Mouse (Mus musculus) hindbrain, embryonic 12.5 days (tissue): ENCODE results near the gene Camk2d. TPM values are rescaled to one million over a fixed set of nuclear protein-coding genes. Genes with fewer than 3 reads are reported as not detected.

ENCODE experiments used
- ATAC-seq: fragments of 200-750 bp; cut with Nextera tagmentation; 2 replicates; pipeline ENCODE4 v1.8.0; 2017; ENCODE audit warnings: moderate TSS enrichment; ENCODE audit not compliant: low FRiP score
- H3K27ac ChIP-seq: fragments of 300-500 bp; sonication (generic); 2 replicates; pipeline ENCODE4 v1.5.1; 2016; ENCODE audit warnings: mild to moderate bottlenecking
- H3K27me3 ChIP-seq: fragments of 300-500 bp; sonication (generic); 2 replicates; pipeline ENCODE4 v1.6.1; 2016; ENCODE audit warnings: mild to moderate bottlenecking
- H3K36me3 ChIP-seq: fragments of 300-500 bp; sonication (generic); 2 replicates; pipeline ENCODE4 v1.6.1; 2016; ENCODE audit warnings: mild to moderate bottlenecking
- H3K4me1 ChIP-seq: fragments of 300-500 bp; sonication (generic); 2 replicates; pipeline ENCODE4 v1.6.1; 2016
- H3K4me2 ChIP-seq: fragments of 300-500 bp; sonication (generic); replicated peaks from 2 replicates; pipeline ENCODE4 v1.6.1; 2016; ENCODE audit warnings: mild to moderate bottlenecking
- H3K4me3 ChIP-seq: fragments of 300-500 bp; sonication (generic); 2 replicates; pipeline ENCODE4 v1.5.1; 2016; ENCODE audit warnings: mild to moderate bottlenecking
- H3K9ac ChIP-seq: fragments of 300-500 bp; sonication (generic); 2 replicates; pipeline ENCODE4 v1.6.1; 2016; ENCODE audit warnings: mild to moderate bottlenecking, moderate library complexity
- H3K9me3 ChIP-seq: fragments of 300-500 bp; sonication (generic); replicated peaks from 2 replicates; pipeline ENCODE4 v1.6.1; 2016; ENCODE audit warnings: mild to moderate bottlenecking
- WGBS: fragments of 180-500 bp; shearing (Covaris S2); methylation state at CpG from one replicate; pipeline ENCODE4 v1.1.7; 2016; 5-methylcytosine and 5-hydroxymethylcytosine counted together
- polyA plus RNA-seq: library from polyadenylated mRNA; unstranded; fragments of >200 nt; fragmentation: Nextera tagmentation; extraction: Ambion mirVana; gene quantifications from 2 replicates; pipeline ENCODE4 v1.2.1, GENCODE M21; 2016

Gene Camk2d
- 29.7 and 31.0 TPM in 2 replicates for polyA plus RNA-seq

- H3K9ac ChIP-seq: peak within 1 kb of the TSS; percentile 84
- peak within 1 kb of the TSS; percentile 95 for H3K27ac ChIP-seq
- peak within 1 kb of the TSS; percentile 91 for H3K4me2 ChIP-seq
- no peaks in the 10 kb centered on the region for H3K9me3 ChIP-seq
- peak within 1 kb of the TSS; percentile 81 for H3K4me3 ChIP-seq
- no peaks in the 10 kb centered on the region for H3K27me3 ChIP-seq
- no peaks in the 10 kb centered on the region for H3K36me3 ChIP-seq
- ATAC-seq: peak; percentile 92
- 1% methylated on average over 16 of the region's 16 CpGs for WGBS
- no peaks in the 10 kb centered on the region; the same call in 1 of the 2 replicates for H3K4me1 ChIP-seq
Observed at GRCm38 (mm10) chr3:126596086-126596485, at the start of gene Camk2d. TSS of gene Camk2d (plus strand) at chr3:126596302.

GRCm38 (mm10) chr3:126547941-126548340 is 48.2 kb upstream of the Camk2d start:
- Histone ChIP-seq H3K9me3 (no peaks in the 10 kb centered on the region), H3K27ac (no peak overlapping the region), H3K9ac (no peak overlapping the region), H3K4me3 (no peak overlapping the region), H3K36me3 (no peaks in the 10 kb centered on the region), H3K4me1 (no peaks in the 10 kb centered on the region), H3K4me2 (no peak overlapping the region), H3K27me3 (no peaks in the 10 kb centered on the region)
- ATAC-seq: no peak

DNA sequence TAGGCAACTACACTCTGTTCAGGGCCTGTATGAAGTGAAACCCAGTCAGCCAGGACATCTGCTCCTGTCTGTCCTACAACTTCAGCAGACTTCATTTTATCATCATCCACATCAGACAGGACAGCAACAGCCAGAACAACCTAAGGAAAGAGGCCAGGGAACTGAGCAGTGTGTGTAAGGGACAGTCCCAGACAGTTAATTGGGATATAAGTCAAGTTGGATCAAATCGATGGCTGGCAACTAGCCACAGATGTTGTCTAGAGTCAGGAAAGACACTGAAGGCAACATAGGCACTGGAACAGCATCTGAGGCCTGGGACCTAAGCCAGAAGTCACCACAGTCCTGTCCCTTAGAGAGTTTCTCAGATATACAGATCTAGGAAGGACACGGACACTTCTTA is 32.5 kb upstream of the Camk2d start:
- Histone ChIP-seq H3K4me3 (no peak overlapping the region), H3K4me1 (no peaks in the 10 kb centered on the region), H3K4me2 (no peak overlapping the region), H3K36me3 (no peaks in the 10 kb centered on the region), H3K27me3 (no peaks in the 10 kb centered on the region), H3K27ac (no peak overlapping the region), H3K9ac (no peak overlapping the region), H3K9me3 (no peaks in the 10 kb centered on the region)
- 80% methylated on average over 2 of the region's 2 CpGs for WGBS
- no peak for ATAC-seq

DNA sequence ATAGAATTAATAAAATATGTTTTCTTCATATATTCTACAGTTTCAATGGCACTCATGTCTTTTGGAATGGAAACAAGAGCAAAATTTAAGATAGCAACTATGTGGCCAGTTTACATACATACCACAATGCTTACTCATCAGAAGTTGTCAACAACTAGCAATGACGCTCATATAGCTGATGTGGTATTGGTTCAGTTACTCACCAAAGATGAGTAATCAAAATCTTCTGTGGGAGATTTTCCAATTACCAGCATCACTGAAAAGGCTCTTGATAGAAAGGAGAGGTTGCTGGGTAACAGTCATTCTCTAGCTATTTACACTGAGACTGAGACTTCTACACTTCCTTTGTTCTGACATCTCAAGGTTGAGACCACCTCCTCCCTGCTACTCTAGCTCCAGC is 25.5 kb upstream of the Camk2d start:
- Histone ChIP-seq H3K27me3 (no peaks in the 10 kb centered on the region), H3K4me2 (no peak overlapping the region), H3K4me3 (no peak overlapping the region), H3K4me1 (no peaks in the 10 kb centered on the region), H3K9ac (no peak overlapping the region), H3K9me3 (no peaks in the 10 kb centered on the region), H3K36me3 (no peaks in the 10 kb centered on the region), H3K27ac (no peak overlapping the region)
- no peak for ATAC-seq
- WGBS: 93% methylated on average over 1 of the region's 1 CpGs

DNA sequence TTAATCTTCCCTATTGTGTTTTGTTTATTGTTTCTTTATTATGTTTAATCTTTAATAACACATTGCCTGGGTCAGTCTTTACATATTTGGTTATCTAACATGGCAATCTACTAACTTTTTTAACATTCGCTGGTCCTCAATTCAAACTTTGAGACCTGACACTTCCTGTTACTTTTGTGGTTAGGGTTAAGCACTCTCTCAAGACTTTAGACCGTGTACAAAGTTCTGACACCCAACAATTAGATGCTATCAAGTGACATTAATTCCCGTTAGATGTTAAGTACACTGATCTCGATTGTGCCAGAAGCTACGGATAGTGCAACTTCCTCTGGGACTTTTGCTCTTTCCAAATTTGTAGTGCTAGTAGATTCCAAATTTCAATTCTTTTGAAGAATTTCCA is 23.2 kb upstream of the Camk2d start:
- Histone ChIP-seq H3K27me3 (no peaks in the 10 kb centered on the region), H3K9me3 (no peaks in the 10 kb centered on the region), H3K36me3 (no peaks in the 10 kb centered on the region), H3K27ac (no peak overlapping the region), H3K9ac (no peak overlapping the region), H3K4me1 (no peaks in the 10 kb centered on the region), H3K4me2 (no peak overlapping the region), H3K4me3 (no peak overlapping the region)
- ATAC-seq: no peak
- 78% methylated on average over 5 of the region's 5 CpGs for WGBS

DNA sequence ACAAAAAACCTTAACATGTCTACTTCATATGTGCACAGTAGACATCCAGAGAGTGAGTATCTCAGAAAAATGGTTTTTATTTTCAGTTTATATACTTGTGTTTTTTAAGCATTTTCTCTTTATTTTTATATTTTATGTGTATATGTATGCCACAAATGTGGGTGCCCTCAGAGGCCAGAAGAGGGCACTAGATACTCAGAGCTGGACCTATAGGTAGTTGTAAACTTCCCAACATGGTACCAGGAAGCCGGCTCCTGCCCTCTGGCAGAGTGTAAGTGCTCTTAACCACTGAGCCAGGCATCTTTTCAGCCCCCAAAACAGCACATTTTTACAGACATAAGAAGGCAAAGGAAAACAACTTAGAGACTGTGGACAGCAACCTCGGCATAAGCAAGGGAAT is 20.2 kb upstream of the Camk2d start:
- no peak for ATAC-seq
- H3K9ac ChIP-seq: no peak overlapping the region
- H3K27me3 ChIP-seq: no peaks in the 10 kb centered on the region
- WGBS: 52% methylated on average over 2 of the region's 2 CpGs
- no peaks in the 10 kb centered on the region for H3K4me1 ChIP-seq
- H3K4me3 ChIP-seq: no peak overlapping the region
- no peak overlapping the region for H3K4me2 ChIP-seq
- no peaks in the 10 kb centered on the region for H3K9me3 ChIP-seq
- no peak overlapping the region for H3K27ac ChIP-seq
- H3K36me3 ChIP-seq: no peaks in the 10 kb centered on the region

DNA sequence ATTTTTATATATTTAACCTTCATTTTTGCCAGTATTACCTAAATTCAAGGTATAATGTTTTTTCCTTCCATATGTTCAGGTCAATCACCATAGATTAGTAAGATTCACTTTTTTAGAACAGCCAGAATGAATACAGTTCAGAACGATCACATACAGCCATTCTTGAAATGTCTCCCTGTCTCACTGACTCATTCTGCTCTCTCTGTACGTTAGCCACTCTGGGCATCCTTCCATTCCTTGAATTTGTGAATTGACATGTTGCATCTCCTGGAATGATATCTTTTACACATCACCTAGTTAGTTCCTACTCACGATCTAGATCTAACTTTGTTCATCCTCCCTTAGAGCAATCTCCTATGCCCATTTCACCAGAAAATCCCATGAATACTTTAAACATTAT is 10.0 kb upstream of the Camk2d start:
- no peak for ATAC-seq
- no peak overlapping the region for H3K9ac ChIP-seq
- H3K4me3 ChIP-seq: no peak overlapping the region
- H3K9me3 ChIP-seq: no peaks in the 10 kb centered on the region
- H3K27me3 ChIP-seq: no peaks in the 10 kb centered on the region
- H3K27ac ChIP-seq: no peak overlapping the region
- 81% methylated on average over 3 of the region's 3 CpGs for WGBS
- no peaks in the 10 kb centered on the region for H3K36me3 ChIP-seq
- no peaks in the 10 kb centered on the region for H3K4me1 ChIP-seq
- no peak overlapping the region for H3K4me2 ChIP-seq

DNA sequence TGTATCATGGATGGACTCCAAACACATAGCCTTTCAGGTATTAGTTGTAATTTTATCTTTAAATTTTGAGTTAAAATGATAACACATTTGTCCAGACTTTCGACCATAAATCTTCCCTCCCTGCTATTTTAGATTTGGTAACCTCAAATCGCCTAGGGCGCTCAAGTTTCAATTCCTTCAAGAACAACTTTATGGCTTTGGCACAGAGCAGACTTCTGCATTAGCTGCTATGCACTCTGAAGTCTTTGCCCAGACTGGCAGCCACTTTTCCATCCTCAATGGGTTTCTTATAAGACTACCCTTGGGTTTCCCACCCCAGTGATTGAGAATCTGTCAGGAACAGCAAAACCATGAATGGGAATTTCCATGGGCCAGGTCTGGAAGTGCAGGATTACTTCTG is 8.6 kb upstream of the Camk2d start:
- WGBS: 83% methylated on average over 3 of the region's 3 CpGs
- Histone ChIP-seq H3K9ac (no peak overlapping the region), H3K27me3 (no peaks in the 10 kb centered on the region), H3K4me2 (no peak overlapping the region), H3K9me3 (no peaks in the 10 kb centered on the region), H3K36me3 (no peaks in the 10 kb centered on the region), H3K4me1 (no peaks in the 10 kb centered on the region), H3K4me3 (no peak overlapping the region), H3K27ac (no peak overlapping the region)
- no peak for ATAC-seq

- Histone ChIP-seq H3K4me1 (no peaks in the 10 kb centered on the region), H3K36me3 (no peaks in the 10 kb centered on the region), H3K27ac (no peak overlapping the region), H3K27me3 (no peaks in the 10 kb centered on the region), H3K9me3 (no peaks in the 10 kb centered on the region), H3K9ac (no peak overlapping the region), H3K4me3 (no peak overlapping the region), H3K4me2 (no peak overlapping the region)
- ATAC-seq: no peak
- WGBS: 87% methylated on average over 7 of the region's 7 CpGs
Observed at GRCm38 (mm10) chr3:126589556-126589955, 6.5 kb upstream of the Camk2d start.

- no peak overlapping the region for H3K4me3 ChIP-seq
- no peaks in the 10 kb centered on the region for H3K9me3 ChIP-seq
- no peak overlapping the region; the same call in 1 of the 2 replicates for H3K27ac ChIP-seq
- H3K4me1 ChIP-seq: no peaks in the 10 kb centered on the region; the same call in 1 of the 2 replicates
- peak overlapping the region; percentile 91; the same call in 1 of the 2 replicates for H3K4me2 ChIP-seq
- H3K9ac ChIP-seq: no peak overlapping the region
- no peaks in the 10 kb centered on the region for H3K27me3 ChIP-seq
- ATAC-seq: no peak
- 73% methylated on average over 4 of the region's 4 CpGs for WGBS
- no peaks in the 10 kb centered on the region for H3K36me3 ChIP-seq
Observed at GRCm38 (mm10) chr3:126595456-126595855, 646 bp upstream of the Camk2d start.

DNA sequence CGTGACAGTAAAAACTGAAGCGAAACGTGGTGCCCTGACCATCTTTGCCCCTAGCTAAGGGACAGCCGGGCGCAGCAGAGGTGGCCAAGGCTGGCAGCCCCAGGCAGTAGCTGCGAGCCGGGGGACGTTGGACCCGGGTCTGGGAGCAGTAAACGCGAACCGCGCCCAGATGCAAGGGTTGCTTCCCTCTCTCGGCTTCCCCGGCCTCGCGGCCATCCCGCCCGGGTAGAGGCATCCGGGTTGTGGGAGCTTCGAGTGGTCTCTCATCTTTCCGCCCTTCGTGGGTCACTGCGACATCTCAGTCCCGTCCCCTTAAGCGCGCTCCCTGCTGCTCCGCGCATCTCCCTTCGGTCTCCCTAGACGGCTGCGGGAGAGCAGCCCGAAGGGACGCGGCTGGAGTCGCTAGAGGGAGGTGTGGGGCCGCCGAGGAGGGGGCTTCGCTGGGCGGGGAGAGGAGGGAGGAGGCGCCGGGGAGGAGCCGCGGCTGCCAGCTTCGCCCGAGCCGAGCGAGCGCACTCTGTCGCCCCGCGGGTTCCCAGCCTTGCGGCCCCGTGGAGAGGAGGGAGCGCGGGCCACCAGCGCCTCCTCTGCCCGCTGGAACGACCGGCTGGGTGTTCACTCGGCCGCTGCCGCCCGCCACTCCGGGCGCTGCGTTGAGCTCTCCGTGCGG is 524 bp downstream of the Camk2d start:
- Histone ChIP-seq H3K9ac (peak overlapping the region; percentile 84), H3K4me2 (peak overlapping the region; percentile 91), H3K27ac (peak overlapping the region; percentile 95), H3K27me3 (no peaks in the 10 kb centered on the region), H3K9me3 (no peaks in the 10 kb centered on the region), H3K4me1 (no peaks in the 10 kb centered on the region; the same call in 1 of the 2 replicates), H3K36me3 (no peaks in the 10 kb centered on the region), H3K4me3 (peak overlapping the region; percentile 81)
- ATAC-seq: peak; percentile 93
- WGBS: under 1% methylated on average over 62 of the region's 69 CpGs

GRCm38 (mm10) chr3:126597161-126597595 is 1.1 kb downstream of the Camk2d start:
- Histone ChIP-seq H3K4me3 (peak overlapping the region; percentile 81), H3K27ac (peak overlapping the region; percentile 95), H3K9ac (peak overlapping the region; percentile 84), H3K27me3 (no peaks in the 10 kb centered on the region), H3K36me3 (no peaks in the 10 kb centered on the region), H3K4me2 (peak overlapping the region; percentile 91), H3K9me3 (no peaks in the 10 kb centered on the region), H3K4me1 (no peaks in the 10 kb centered on the region; the same call in 1 of the 2 replicates)
- WGBS: 0% methylated on average over 40 of the region's 51 CpGs
- ATAC-seq: peak; percentile 71
